Mouse (Mus musculus): ENCODE measurements at regions not wholly inside any gene's neighbourhood (a gene's known extent, or its start where the extent isn't known, plus 50 kb on each side); places are given as distances from the start of the nearest gene placed in this dataset.

GRCm38 (mm10) chr5:33519394-33519793 is 85.6 kb upstream of the Nkx1-1 start:
- H3K4me3 ChIP-seq (ENCODE audit: low read depth, low read length) = no peak overlapping the region
- H3K4me2 ChIP-seq (ENCODE audit: low read depth, low read length) = no peak overlapping the region
- no peak for ATAC-seq (ENCODE audit: low read depth)
- WGBS (ENCODE audit: insufficient replicate concordance) = 58% methylated on average over 3 of the region's 3 CpGs
- no peaks in the 10 kb centered on the region for H3K27me3 ChIP-seq (ENCODE audit: control insufficient read depth, insufficient read depth, low read depth, low read length)
- H3K9me3 ChIP-seq (replicated peaks; ENCODE audit: control insufficient read depth, low read length) = no peaks in the 10 kb centered on the region
- no peak overlapping the region for H3K9ac ChIP-seq (ENCODE audit: low read depth, low read length)
- H3K27ac ChIP-seq (ENCODE audit: low read length) = no peak overlapping the region
- H3K4me1 ChIP-seq (ENCODE audit: control insufficient read depth, low read depth, low read length) = no peaks in the 10 kb centered on the region
- H3K36me3 ChIP-seq (ENCODE audit: control insufficient read depth, insufficient read depth) = no peaks in the 10 kb centered on the region

- Histone ChIP-seq H3K4me1 (ENCODE audit: control insufficient read depth, low read depth, low read length) (no peaks in the 10 kb centered on the region), H3K36me3 (ENCODE audit: control insufficient read depth, insufficient read depth) (no peaks in the 10 kb centered on the region), H3K4me3 (ENCODE audit: low read depth, low read length) (no peak overlapping the region), H3K9ac (ENCODE audit: low read depth, low read length) (no peak overlapping the region), H3K9me3 (replicated peaks; ENCODE audit: control insufficient read depth, low read length) (no peaks in the 10 kb centered on the region), H3K27me3 (ENCODE audit: control insufficient read depth, insufficient read depth, low read depth, low read length) (no peaks in the 10 kb centered on the region), H3K27ac (ENCODE audit: low read length) (no peak overlapping the region), H3K4me2 (ENCODE audit: low read depth, low read length) (no peak overlapping the region)
- no peak for ATAC-seq (ENCODE audit: low read depth)
- 55% methylated on average over 6 of the region's 6 CpGs for WGBS (ENCODE audit: insufficient replicate concordance)
Observed at GRCm38 (mm10) chr5:33518860-33519259, 85.1 kb upstream of the Nkx1-1 start.

GRCm38 (mm10) chr5:33517625-33518024 is 83.8 kb upstream of the Nkx1-1 start:
- Histone ChIP-seq H3K9me3 (replicated peaks; ENCODE audit: control insufficient read depth, low read length) (no peaks in the 10 kb centered on the region), H3K4me2 (ENCODE audit: low read depth, low read length) (no peak overlapping the region), H3K27ac (ENCODE audit: low read length) (no peak overlapping the region), H3K27me3 (ENCODE audit: control insufficient read depth, insufficient read depth, low read depth, low read length) (no peaks in the 10 kb centered on the region), H3K9ac (ENCODE audit: low read depth, low read length) (no peak overlapping the region), H3K36me3 (ENCODE audit: control insufficient read depth, insufficient read depth) (no peaks in the 10 kb centered on the region), H3K4me3 (ENCODE audit: low read depth, low read length) (no peak overlapping the region), H3K4me1 (ENCODE audit: control insufficient read depth, low read depth, low read length) (no peaks in the 10 kb centered on the region)
- WGBS (ENCODE audit: insufficient replicate concordance) = 57% methylated on average over 8 of the region's 8 CpGs
- ATAC-seq (ENCODE audit: low read depth) = no peak

GRCm38 (mm10) chr5:33516211-33516610 is 82.4 kb upstream of the Nkx1-1 start:
- Histone ChIP-seq H3K9me3 (replicated peaks; ENCODE audit: control insufficient read depth, low read length) (no peaks in the 10 kb centered on the region), H3K4me1 (ENCODE audit: control insufficient read depth, low read depth, low read length) (no peaks in the 10 kb centered on the region), H3K27ac (ENCODE audit: low read length) (no peak overlapping the region), H3K27me3 (ENCODE audit: control insufficient read depth, insufficient read depth, low read depth, low read length) (no peaks in the 10 kb centered on the region), H3K4me2 (ENCODE audit: low read depth, low read length) (no peak overlapping the region), H3K9ac (ENCODE audit: low read depth, low read length) (no peak overlapping the region), H3K4me3 (ENCODE audit: low read depth, low read length) (no peak overlapping the region), H3K36me3 (ENCODE audit: control insufficient read depth, insufficient read depth) (no peaks in the 10 kb centered on the region)
- ATAC-seq (ENCODE audit: low read depth) = no peak
- WGBS (ENCODE audit: insufficient replicate concordance) = 64% methylated on average over 3 of the region's 3 CpGs

- H3K27ac ChIP-seq (ENCODE audit: low read length) = no peak overlapping the region
- H3K4me2 ChIP-seq (ENCODE audit: low read depth, low read length) = no peak overlapping the region
Observed at GRCm38 (mm10) chr5:33512253-33512884, 78.6 kb upstream of the Nkx1-1 start.

GRCm38 (mm10) chr5:33511529-33512252 is 77.9 kb upstream of the Nkx1-1 start:
- Histone ChIP-seq H3K4me1 (ENCODE audit: control insufficient read depth, low read depth, low read length) (no peaks in the 10 kb centered on the region), H3K4me2 (ENCODE audit: low read depth, low read length) (no peak overlapping the region), H3K9me3 (replicated peaks; ENCODE audit: control insufficient read depth, low read length) (no peaks in the 10 kb centered on the region), H3K27ac (ENCODE audit: low read length) (no peak overlapping the region), H3K27me3 (ENCODE audit: control insufficient read depth, insufficient read depth, low read depth, low read length) (no peaks in the 10 kb centered on the region), H3K36me3 (ENCODE audit: control insufficient read depth, insufficient read depth) (no peaks in the 10 kb centered on the region), H3K9ac (ENCODE audit: low read depth, low read length) (no peak overlapping the region), H3K4me3 (ENCODE audit: low read depth, low read length) (no peak overlapping the region)
- WGBS (ENCODE audit: insufficient replicate concordance) = 72% methylated on average over 25 of the region's 25 CpGs
- no peak for ATAC-seq (ENCODE audit: low read depth)

More at GRCm38 (mm10) chr5:33512253-33512884, 78.6 kb upstream of the Nkx1-1 start:
- WGBS (ENCODE audit: insufficient replicate concordance) = 47% methylated on average over 22 of the region's 22 CpGs
- no peak for ATAC-seq (ENCODE audit: low read depth)
- Histone ChIP-seq H3K9ac (ENCODE audit: low read depth, low read length) (no peak overlapping the region), H3K36me3 (ENCODE audit: control insufficient read depth, insufficient read depth) (no peaks in the 10 kb centered on the region), H3K4me3 (ENCODE audit: low read depth, low read length) (no peak overlapping the region), H3K4me1 (ENCODE audit: control insufficient read depth, low read depth, low read length) (no peaks in the 10 kb centered on the region), H3K9me3 (replicated peaks; ENCODE audit: control insufficient read depth, low read length) (no peaks in the 10 kb centered on the region), H3K27me3 (ENCODE audit: control insufficient read depth, insufficient read depth, low read depth, low read length) (no peaks in the 10 kb centered on the region)

- H3K27ac ChIP-seq (ENCODE audit: low read length) = no peak overlapping the region
- no peak overlapping the region for H3K4me2 ChIP-seq (ENCODE audit: low read depth, low read length)
- no peak for ATAC-seq (ENCODE audit: low read depth)
- 25% methylated on average over 13 of the region's 13 CpGs for WGBS (ENCODE audit: insufficient replicate concordance)
- no peak overlapping the region for H3K4me3 ChIP-seq (ENCODE audit: low read depth, low read length)
- no peak overlapping the region for H3K9ac ChIP-seq (ENCODE audit: low read depth, low read length)
- H3K36me3 ChIP-seq (ENCODE audit: control insufficient read depth, insufficient read depth) = no peaks in the 10 kb centered on the region
- no peaks in the 10 kb centered on the region for H3K27me3 ChIP-seq (ENCODE audit: control insufficient read depth, insufficient read depth, low read depth, low read length)
- H3K4me1 ChIP-seq (ENCODE audit: control insufficient read depth, low read depth, low read length) = no peaks in the 10 kb centered on the region
- no peaks in the 10 kb centered on the region for H3K9me3 ChIP-seq (replicated peaks; ENCODE audit: control insufficient read depth, low read length)
Observed at GRCm38 (mm10) chr5:33505786-33506185, 72.0 kb upstream of the Nkx1-1 start.

GRCm38 (mm10) chr5:33501735-33502495 is 68.1 kb upstream of the Nkx1-1 start:
- no peaks in the 10 kb centered on the region for H3K9me3 ChIP-seq (replicated peaks; ENCODE audit: control insufficient read depth, low read length)
- no peak overlapping the region for H3K4me2 ChIP-seq (ENCODE audit: low read depth, low read length)
- no peak overlapping the region for H3K27ac ChIP-seq (ENCODE audit: low read length)
- H3K4me1 ChIP-seq (ENCODE audit: control insufficient read depth, low read depth, low read length) = no peaks in the 10 kb centered on the region
- H3K9ac ChIP-seq (ENCODE audit: low read depth, low read length) = no peak overlapping the region
- ATAC-seq (ENCODE audit: low read depth) = no peak
- H3K27me3 ChIP-seq (ENCODE audit: control insufficient read depth, insufficient read depth, low read depth, low read length) = no peaks in the 10 kb centered on the region
- WGBS (ENCODE audit: insufficient replicate concordance) = 68% methylated on average over 23 of the region's 23 CpGs
- no peaks in the 10 kb centered on the region for H3K36me3 ChIP-seq (ENCODE audit: control insufficient read depth, insufficient read depth)
- no peak overlapping the region for H3K4me3 ChIP-seq (ENCODE audit: low read depth, low read length)

GRCm38 (mm10) chr5:33501211-33501610 is 67.4 kb upstream of the Nkx1-1 start:
- no peaks in the 10 kb centered on the region for H3K36me3 ChIP-seq (ENCODE audit: control insufficient read depth, insufficient read depth)
- no peak overlapping the region for H3K27ac ChIP-seq (ENCODE audit: low read length)
- H3K4me3 ChIP-seq (ENCODE audit: low read depth, low read length) = no peak overlapping the region
- 42% methylated on average over 7 of the region's 7 CpGs for WGBS (ENCODE audit: insufficient replicate concordance)
- no peaks in the 10 kb centered on the region for H3K4me1 ChIP-seq (ENCODE audit: control insufficient read depth, low read depth, low read length)
- no peaks in the 10 kb centered on the region for H3K9me3 ChIP-seq (replicated peaks; ENCODE audit: control insufficient read depth, low read length)
- no peaks in the 10 kb centered on the region for H3K27me3 ChIP-seq (ENCODE audit: control insufficient read depth, insufficient read depth, low read depth, low read length)
- no peak overlapping the region for H3K4me2 ChIP-seq (ENCODE audit: low read depth, low read length)
- no peak overlapping the region for H3K9ac ChIP-seq (ENCODE audit: low read depth, low read length)
- no peak for ATAC-seq (ENCODE audit: low read depth)
